Mouse (Mus musculus): ENCODE data around the gene Pigr. TPM values are rescaled to one million over a fixed set of nuclear protein-coding genes. Genes with fewer than 3 reads are reported as not detected.

Gene Pigr
- polyA plus RNA-seq, 1 experiment from 2014 or later = not detected

DNA sequence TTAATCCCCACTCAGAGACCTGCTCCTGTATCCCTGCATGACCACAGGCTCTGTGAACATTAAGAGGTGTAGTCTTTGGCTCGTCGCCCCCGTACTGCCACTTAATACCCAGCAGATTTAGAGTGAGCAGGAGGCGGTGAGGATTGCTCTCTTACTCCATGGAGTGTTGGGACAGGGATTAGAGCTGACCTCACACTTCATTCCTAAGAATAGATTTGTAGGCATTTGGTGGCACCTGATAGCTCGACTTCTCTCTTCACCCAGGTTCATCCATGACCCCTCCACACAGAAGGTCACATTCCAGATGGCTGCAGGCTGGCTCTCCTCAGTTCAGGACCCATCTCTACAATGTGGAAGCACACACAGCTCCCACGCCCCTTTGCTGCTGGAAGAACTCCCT is 22.2 kb upstream of the Pigr start:
- H3K9me3 ChIP-seq = no peaks in the 10 kb centered on the region
- no peak for DNase-seq (ENCODE audit: extremely low spot score, low spot score)
- WGBS = 78% methylated on average over 6 of the region's 6 CpGs
- no peaks in the 10 kb centered on the region for H3K36me3 ChIP-seq (replicated peaks)
- no peak overlapping the region for H3K27ac ChIP-seq
- H3K27me3 ChIP-seq (ENCODE audit: poor library complexity, severe bottlenecking) = no peaks in the 10 kb centered on the region
- H3K4me3 ChIP-seq = no peak overlapping the region
- H3K4me1 ChIP-seq = peaks cover 13% of the 10 kb centered on the region; the same call in 1 of the 2 replicates

- Histone ChIP-seq H3K4me3 (no peak overlapping the region), H3K9me3 (no peaks in the 10 kb centered on the region), H3K27ac (no peak overlapping the region), H3K4me1 (peaks cover 4% of the 10 kb centered on the region; the same call in 1 of the 2 replicates), H3K36me3 (replicated peaks) (no peaks in the 10 kb centered on the region), H3K27me3 (ENCODE audit: poor library complexity, severe bottlenecking) (no peaks in the 10 kb centered on the region)
- 85% methylated on average over 3 of the region's 3 CpGs for WGBS
- no peak for DNase-seq (ENCODE audit: extremely low spot score, low spot score)
Measured at GRCm38 (mm10) chr1:130810906-130811305, 15.6 kb upstream of the Pigr start.

DNA sequence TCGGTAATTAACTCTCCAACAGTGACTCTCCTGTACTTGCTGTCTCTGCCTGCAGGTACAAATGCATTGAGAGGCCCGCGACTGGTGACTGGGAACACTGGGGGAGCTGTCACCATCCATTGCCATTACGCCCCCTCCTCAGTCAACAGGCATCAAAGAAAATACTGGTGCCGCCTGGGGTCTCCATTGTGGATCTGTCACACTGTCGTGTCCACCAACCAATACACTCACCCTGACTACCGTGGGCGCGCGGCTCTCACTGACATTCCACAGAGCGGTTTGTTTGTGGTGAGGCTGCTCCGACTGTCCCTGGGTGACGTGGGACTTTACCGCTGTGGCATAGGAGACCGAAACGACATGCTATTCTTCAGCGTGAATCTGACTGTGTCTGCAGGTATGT is 15.2 kb upstream of the Pigr start:
- H3K27me3 ChIP-seq (ENCODE audit: poor library complexity, severe bottlenecking) = no peaks in the 10 kb centered on the region
- H3K4me1 ChIP-seq = peaks cover 4% of the 10 kb centered on the region; the same call in 1 of the 2 replicates
- no peak overlapping the region for H3K4me3 ChIP-seq
- no peak for DNase-seq (ENCODE audit: extremely low spot score, low spot score)
- H3K27ac ChIP-seq = no peak overlapping the region
- H3K9me3 ChIP-seq = no peaks in the 10 kb centered on the region
- H3K36me3 ChIP-seq (replicated peaks) = no peaks in the 10 kb centered on the region
- 79% methylated on average over 17 of the region's 17 CpGs for WGBS

DNA sequence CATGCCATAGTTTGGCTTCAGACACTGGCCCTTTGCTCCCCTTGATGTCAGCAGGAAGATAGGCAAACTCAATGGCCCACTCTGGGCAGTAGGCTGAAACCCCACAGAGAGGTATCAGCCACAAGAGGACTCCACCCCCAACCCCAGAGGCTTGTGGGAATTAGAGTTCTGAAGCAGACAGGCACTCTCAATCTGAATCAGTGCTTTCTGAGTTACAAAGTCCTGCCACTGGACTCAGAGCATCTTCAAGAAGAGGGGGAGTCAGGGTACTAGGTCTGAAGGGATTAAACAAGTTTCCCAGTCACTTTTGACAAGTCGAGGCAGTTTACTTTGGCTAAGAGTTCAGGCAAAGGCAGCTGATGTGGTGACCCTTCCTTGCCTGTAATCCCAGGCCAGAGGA is 6.7 kb upstream of the Pigr start:
- no peak for DNase-seq (ENCODE audit: extremely low spot score, low spot score)
- no peaks in the 10 kb centered on the region for H3K4me1 ChIP-seq
- no peak overlapping the region for H3K4me3 ChIP-seq
- no peak overlapping the region for H3K27ac ChIP-seq
- whole genome bisulfite sequencing = 77% methylated on average over 1 of the region's 1 CpGs
- H3K36me3 ChIP-seq (replicated peaks) = no peaks in the 10 kb centered on the region
- no peaks in the 10 kb centered on the region for H3K27me3 ChIP-seq (ENCODE audit: poor library complexity, severe bottlenecking)
- no peaks in the 10 kb centered on the region for H3K9me3 ChIP-seq

GRCm38 (mm10) chr1:130820316-130821148 is 6.0 kb upstream of the Pigr start:
- H3K4me1 ChIP-seq = no peaks in the 10 kb centered on the region
- DNase-seq (ENCODE audit: extremely low spot score, low spot score) = no peak
- H3K27me3 ChIP-seq (ENCODE audit: poor library complexity, severe bottlenecking) = no peaks in the 10 kb centered on the region
- no peak overlapping the region for H3K27ac ChIP-seq
- H3K9me3 ChIP-seq = no peaks in the 10 kb centered on the region
- H3K4me3 ChIP-seq = no peak overlapping the region
- H3K36me3 ChIP-seq (replicated peaks) = no peaks in the 10 kb centered on the region
- 91% methylated on average over 7 of the region's 7 CpGs for WGBS

DNA sequence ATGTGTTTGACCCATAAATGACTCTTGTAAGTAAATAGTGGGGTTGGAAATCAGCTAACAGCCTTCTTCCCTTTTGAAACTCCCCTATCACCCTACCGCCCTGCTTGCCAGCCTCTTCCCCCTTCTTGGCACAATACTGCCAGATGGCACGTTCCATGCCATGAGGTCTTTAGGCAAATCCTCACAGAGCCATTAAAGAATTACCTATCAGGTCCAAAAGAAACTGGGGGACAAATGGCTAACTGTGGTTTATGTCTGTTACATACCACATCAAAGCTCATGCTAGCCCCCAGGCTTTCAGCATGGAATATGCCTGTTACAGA is 5.4 kb upstream of the Pigr start:
- no peaks in the 10 kb centered on the region for H3K27me3 ChIP-seq (ENCODE audit: poor library complexity, severe bottlenecking)
- H3K36me3 ChIP-seq (replicated peaks) = no peaks in the 10 kb centered on the region
- H3K4me1 ChIP-seq = no peaks in the 10 kb centered on the region
- no peak overlapping the region for H3K4me3 ChIP-seq
- DNase-seq (ENCODE audit: extremely low spot score, low spot score) = no peak
- H3K9me3 ChIP-seq = no peaks in the 10 kb centered on the region
- no peak overlapping the region for H3K27ac ChIP-seq
- WGBS = 83% methylated on average over 2 of the region's 2 CpGs

GRCm38 (mm10) chr1:130821911-130822625 is 4.4 kb upstream of the Pigr start:
- H3K36me3 ChIP-seq (replicated peaks) = no peaks in the 10 kb centered on the region
- H3K4me1 ChIP-seq = no peaks in the 10 kb centered on the region
- no peak overlapping the region for H3K4me3 ChIP-seq
- no peak overlapping the region for H3K27ac ChIP-seq
- WGBS = 91% methylated on average over 9 of the region's 9 CpGs
- no peaks in the 10 kb centered on the region for H3K9me3 ChIP-seq
- no peak for DNase-seq (ENCODE audit: extremely low spot score, low spot score)
- H3K27me3 ChIP-seq (ENCODE audit: poor library complexity, severe bottlenecking) = no peaks in the 10 kb centered on the region

- DNase-seq (ENCODE audit: extremely low spot score, low spot score) = no peak
- Histone ChIP-seq H3K4me1 (no peaks in the 10 kb centered on the region), H3K36me3 (replicated peaks) (no peaks in the 10 kb centered on the region), H3K27ac (no peak overlapping the region), H3K27me3 (ENCODE audit: poor library complexity, severe bottlenecking) (no peaks in the 10 kb centered on the region), H3K9me3 (no peaks in the 10 kb centered on the region), H3K4me3 (no peak overlapping the region)
- 87% methylated on average over 4 of the region's 4 CpGs for WGBS
Measured at GRCm38 (mm10) chr1:130828656-130829055, 2.2 kb downstream of the Pigr start.

GRCm38 (mm10) chr1:130829906-130830830 is 3.7 kb downstream of the Pigr start:
- no peak overlapping the region for H3K27ac ChIP-seq
- H3K9me3 ChIP-seq = no peaks in the 10 kb centered on the region
- 84% methylated on average over 8 of the region's 8 CpGs for WGBS
- H3K36me3 ChIP-seq (replicated peaks) = no peaks in the 10 kb centered on the region
- no peak overlapping the region for H3K4me3 ChIP-seq
- no peaks in the 10 kb centered on the region for H3K27me3 ChIP-seq (ENCODE audit: poor library complexity, severe bottlenecking)
- no peak for DNase-seq (ENCODE audit: extremely low spot score, low spot score)
- H3K4me1 ChIP-seq = no peaks in the 10 kb centered on the region

DNA sequence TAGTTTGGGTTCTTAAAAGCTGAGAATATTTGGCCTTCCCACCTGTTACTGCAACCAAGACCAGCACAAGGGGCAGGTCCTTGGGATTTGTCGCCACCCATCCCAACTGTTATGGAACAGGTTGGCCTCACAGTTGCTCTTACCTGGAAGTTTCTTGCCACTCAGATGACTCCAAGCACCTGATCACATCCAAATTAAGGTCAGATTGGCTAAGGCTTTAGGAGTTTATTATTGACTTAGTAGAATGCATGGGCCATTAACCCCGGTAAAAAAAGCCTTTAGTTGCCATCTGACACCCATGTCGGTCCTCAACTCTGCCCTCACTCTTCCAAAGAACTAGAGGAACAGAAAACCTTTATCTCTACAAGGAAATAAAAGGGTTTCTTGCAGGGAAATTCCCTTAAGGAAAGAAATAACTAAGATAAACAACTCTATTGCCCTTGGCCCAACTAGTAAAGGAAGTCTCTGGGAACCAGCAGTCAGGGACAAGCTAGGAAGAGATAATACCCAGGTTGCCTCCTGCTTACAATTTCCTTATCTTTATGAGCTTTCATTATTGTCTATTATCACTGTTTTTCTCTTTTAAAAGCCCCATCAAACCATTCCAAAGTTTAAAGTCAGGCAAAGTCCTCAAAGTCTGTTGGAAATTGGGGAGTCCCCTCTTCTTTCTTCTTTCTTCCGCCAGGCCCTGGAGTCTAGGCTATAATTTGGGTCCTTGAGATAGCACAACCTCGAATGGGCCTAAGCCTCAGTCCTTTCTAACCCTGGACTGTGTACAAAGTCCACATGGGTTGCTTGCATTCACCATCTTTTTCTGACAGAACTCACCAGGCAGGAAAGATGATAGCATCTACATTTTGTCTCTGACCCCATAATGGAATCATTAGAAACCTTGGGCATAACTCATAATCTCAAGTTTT is 6.0 kb downstream of the Pigr start:
- no peaks in the 10 kb centered on the region for H3K36me3 ChIP-seq (replicated peaks)
- H3K4me3 ChIP-seq = no peak overlapping the region
- no peaks in the 10 kb centered on the region for H3K4me1 ChIP-seq
- no peak for DNase-seq (ENCODE audit: extremely low spot score, low spot score)
- no peaks in the 10 kb centered on the region for H3K9me3 ChIP-seq
- no peaks in the 10 kb centered on the region for H3K27me3 ChIP-seq (ENCODE audit: poor library complexity, severe bottlenecking)
- WGBS = 84% methylated on average over 5 of the region's 5 CpGs
- H3K27ac ChIP-seq = no peak overlapping the region

GRCm38 (mm10) chr1:130835161-130835936 is 8.9 kb downstream of the Pigr start:
- no peaks in the 10 kb centered on the region for H3K27me3 ChIP-seq (ENCODE audit: poor library complexity, severe bottlenecking)

More at GRCm38 (mm10) chr1:130835161-130835936, 8.9 kb downstream of the Pigr start:
- Histone ChIP-seq H3K4me3 (no peak overlapping the region), H3K4me1 (no peaks in the 10 kb centered on the region), H3K9me3 (no peaks in the 10 kb centered on the region), H3K27ac (no peak overlapping the region), H3K36me3 (replicated peaks) (no peaks in the 10 kb centered on the region)
- WGBS = 91% methylated on average over 6 of the region's 6 CpGs
- no peak for DNase-seq (ENCODE audit: extremely low spot score, low spot score)

All from forebrain, embryonic 10.5 days (tissue).